Mouse (Mus musculus): Measurements from ENCODE around the gene Sertad4.

DNA sequence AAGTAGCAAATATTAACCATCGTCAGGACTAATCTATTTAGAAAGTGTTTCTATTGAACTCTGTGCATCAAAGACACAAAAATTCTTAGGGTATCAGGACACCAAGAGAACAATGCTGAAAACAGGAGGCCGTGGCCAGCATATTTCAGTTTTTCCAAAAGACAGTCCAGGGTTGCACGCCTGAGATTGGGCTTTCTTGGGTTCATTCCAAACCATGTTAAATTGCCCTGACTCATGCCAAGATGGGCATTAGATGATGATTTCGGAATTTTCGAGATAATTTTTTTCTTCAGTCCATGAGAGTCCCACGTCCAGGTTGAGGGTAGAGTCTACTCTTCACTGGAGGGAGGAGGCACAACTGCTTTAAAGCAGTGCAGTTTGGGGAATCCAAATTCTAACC is 1.4 kb upstream of the Sertad4 start:
- TF ChIP-seq POLR2A (IDR thresholded peaks at IDR 0.05; ENCODE audit: control insufficient read depth, low read depth, low read length) (no peak), CTCF (IDR thresholded peaks at IDR 0.05; ENCODE audit: control insufficient read depth, insufficient read depth, insufficient replicate concordance, low read depth, low read length) (no peak)
